Mouse (Mus musculus) mature B cell (primary cell): ENCODE results near the gene Selenom.

Experiments used
- in situ Hi-C: fragments of 300-500 bp; cut with MboI; formaldehyde crosslinking; loops from 2 replicates; pipeline ENCODE4 v1.14.3; 2019

Selenom gene

GRCm38 (mm10) chr11:3530731-3531130 is 16.2 kb downstream of the Selenom start:
- in situ Hi-C loops: loop anchor here (25.0 kb wide), 1 partner anchor 257 kb away; no protein-coding TSS in a partner anchor

DNA sequence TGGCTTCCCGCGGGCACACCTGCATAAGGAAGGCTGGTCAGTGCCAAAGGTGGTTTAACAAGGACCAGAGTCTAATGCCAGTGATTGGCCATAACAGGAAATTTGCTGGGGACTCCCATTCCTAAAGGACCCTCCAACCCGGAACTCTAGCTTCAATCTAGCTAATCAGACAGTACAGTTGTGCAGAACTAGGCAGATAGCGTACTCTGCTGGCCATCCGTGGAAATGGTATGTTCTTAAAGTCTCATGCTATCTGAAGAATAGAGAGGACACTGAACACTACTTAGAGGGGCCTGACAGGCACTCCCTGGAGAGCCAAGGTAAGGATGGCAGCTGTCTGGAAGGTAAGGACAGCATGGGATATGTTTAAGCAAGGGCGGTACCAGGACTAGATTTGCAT is 17.1 kb downstream of the Selenom start:
- in situ Hi-C loops: loop anchor here (25.0 kb wide), 1 partner anchor 256 kb away; no protein-coding TSS in a partner anchor

GRCm38 (mm10) chr11:3532101-3532931 is 17.8 kb downstream of the Selenom start:
- in situ Hi-C loops: loop anchor here (25.0 kb wide), 1 partner anchor 255 kb away; no protein-coding TSS in a partner anchor

- in situ Hi-C loops: loop anchor here (25.0 kb wide), 1 partner anchor 254 kb away; no protein-coding TSS in a partner anchor
Observed at GRCm38 (mm10) chr11:3533406-3533932, 19.0 kb downstream of the Selenom start.

DNA sequence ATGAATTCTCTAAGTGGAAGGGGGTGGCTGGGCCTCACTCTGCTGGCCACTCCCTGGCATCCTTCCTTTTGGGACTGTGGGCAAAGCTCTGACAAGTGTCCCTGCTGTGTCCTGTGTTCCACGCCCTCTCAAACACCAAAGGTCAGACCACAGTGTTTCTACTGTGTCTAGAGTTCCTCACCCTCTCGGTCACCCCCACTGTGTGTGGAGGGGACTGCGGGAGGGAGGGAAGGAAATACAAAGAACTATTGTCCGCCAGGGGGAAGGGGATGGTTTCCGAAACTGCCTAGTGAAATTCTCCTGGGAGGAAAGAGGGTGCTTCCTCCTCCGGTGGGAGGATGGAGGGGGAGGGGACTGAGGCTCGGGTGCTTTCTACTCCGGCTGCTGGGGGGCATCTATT is 20.5 kb downstream of the Selenom start:
- in situ Hi-C loops: loop anchor here (25.0 kb wide), 1 partner anchor 252 kb away; no protein-coding TSS in a partner anchor

DNA sequence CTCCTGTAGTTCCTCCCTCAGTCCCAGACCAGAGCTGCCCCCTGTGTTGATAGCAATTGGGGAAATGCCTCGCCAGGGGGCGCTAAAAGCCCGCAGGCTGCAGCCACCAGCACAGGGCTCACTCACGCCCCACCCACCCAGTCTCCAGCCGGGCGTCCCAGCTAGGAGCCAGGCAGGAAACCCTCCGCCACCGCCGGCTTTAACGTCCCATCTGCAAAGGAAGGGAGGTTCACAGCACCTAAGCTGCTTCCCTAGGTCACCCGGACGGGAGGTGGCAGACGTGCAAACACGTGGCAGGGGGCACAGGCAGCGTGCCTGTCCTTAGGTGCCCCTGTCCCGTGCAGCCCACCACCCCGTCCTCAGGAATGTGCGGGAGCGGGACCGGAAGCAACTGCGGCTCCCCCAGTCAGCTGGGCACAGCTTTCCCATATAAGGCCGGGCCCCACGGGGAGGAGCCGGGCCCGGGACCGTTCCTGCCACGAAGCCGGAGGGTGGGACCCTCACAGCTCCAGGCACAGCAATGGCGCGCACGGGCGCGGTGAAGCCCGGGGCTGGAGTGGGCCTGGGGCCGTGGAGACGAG is 21.0 kb downstream of the Selenom start:
- in situ Hi-C loops: loop anchor here (25.0 kb wide), 1 partner anchor 252 kb away; no protein-coding TSS in a partner anchor

DNA sequence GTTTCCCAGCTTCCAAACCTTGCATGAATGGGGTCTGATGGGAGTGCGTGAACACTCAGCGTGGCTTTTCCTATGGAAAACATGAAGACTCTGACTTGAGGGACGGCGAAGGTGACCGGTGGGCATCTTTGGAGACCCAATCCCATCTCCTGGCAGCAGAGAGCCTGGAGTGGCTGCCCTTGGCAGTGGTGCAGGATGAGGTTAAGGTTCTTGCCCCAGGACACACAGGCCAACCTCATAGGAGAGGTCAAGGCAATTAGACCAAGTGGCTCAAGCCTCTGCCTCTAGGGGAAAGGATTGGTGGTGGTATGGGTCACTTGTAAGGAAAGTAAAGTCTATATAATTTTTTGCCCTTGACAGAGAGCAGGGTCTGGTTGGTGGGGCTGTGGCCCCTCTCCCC is 21.6 kb downstream of the Selenom start:
- in situ Hi-C loops: loop anchor here (25.0 kb wide), 1 partner anchor 251 kb away; no protein-coding TSS in a partner anchor

DNA sequence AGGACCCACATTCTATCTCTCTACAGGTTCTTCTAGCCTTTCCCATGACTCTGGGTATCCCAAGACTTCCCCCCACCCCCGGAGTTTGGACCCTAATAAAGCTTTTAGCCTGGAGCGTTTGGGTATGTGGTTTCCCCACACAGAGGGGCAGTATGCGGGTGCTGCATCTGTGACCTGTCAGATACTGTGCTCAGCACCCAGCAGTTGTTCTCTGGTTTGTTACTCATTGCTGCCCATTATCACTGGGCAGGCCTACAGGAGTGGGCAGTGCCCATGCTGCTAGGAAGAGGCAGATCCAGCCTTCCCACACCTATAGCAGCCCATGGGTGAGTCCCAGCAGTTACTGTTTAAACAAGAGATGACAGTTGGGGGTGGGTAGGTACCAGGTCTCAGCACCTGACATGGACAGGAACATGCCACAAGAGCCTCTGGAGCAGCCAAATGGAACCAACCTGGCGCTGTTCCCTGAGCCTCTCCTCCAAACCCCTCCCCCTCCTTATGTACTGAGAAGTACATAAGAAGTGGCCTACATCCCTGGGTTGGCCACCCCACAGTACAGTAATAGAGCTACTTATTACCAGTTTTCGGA is 22.4 kb downstream of the Selenom start:
- in situ Hi-C loops: loop anchor here (25.0 kb wide), 1 partner anchor 250 kb away; no protein-coding TSS in a partner anchor

GRCm38 (mm10) chr11:3537711-3538110 is 23.2 kb downstream of the Selenom start:
- in situ Hi-C loops: loop anchor here (25.0 kb wide), 1 partner anchor 250 kb away; no protein-coding TSS in a partner anchor

GRCm38 (mm10) chr11:3538341-3538740 is 23.9 kb downstream of the Selenom start:
- in situ Hi-C loops: loop anchor here (25.0 kb wide), 1 partner anchor 249 kb away; no protein-coding TSS in a partner anchor

DNA sequence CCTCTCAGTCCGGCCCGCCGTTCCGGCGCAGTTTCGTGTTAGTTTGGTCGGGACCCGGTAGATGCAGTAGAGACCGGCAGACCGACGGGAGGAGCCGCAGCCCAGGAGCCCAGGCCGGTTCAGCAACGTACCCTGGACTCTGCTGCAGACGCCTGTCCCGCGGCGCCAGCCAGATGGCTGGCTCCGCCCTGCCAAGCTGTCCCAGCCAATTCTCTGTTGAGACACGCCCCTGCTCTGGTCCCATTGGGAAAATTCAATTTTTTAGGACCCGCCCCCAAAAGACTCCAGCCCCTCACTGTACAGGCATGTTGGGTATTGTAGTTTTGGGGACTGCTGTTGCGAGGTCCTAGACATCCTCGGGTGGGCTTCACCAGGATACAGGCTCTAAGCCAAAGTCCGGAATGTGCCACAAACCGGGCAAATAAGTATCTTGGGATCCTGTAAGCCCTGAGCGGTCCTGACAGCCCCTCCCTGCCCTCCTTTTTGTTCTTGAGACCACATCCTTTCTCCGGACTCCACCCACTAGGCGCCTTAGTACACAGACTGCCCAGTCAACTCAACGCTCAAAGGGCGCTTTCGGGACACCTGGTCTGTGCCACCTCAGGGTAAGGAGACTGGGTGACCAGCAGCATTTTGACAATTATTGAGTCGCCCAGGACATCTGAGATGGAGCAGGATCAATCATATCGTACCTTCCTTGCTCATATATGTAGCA is 24.8 kb downstream of the Selenom start:
- in situ Hi-C loops: loop anchor here (25.0 kb wide), 1 partner anchor 248 kb away; no protein-coding TSS in a partner anchor

GRCm38 (mm10) chr11:3539826-3540196 is 25.3 kb downstream of the Selenom start:
- in situ Hi-C loops: loop anchor here (25.0 kb wide), 1 partner anchor 247 kb away; no protein-coding TSS in a partner anchor

GRCm38 (mm10) chr11:3540451-3541085 is 26.1 kb downstream of the Selenom start, which contains the start of gene Smtn:
Gene Smtn (minus strand): TSS chr11:3540612.
- in situ Hi-C loops: loop anchor here (25.0 kb wide), 1 partner anchor 247 kb away; no protein-coding TSS in a partner anchor

DNA sequence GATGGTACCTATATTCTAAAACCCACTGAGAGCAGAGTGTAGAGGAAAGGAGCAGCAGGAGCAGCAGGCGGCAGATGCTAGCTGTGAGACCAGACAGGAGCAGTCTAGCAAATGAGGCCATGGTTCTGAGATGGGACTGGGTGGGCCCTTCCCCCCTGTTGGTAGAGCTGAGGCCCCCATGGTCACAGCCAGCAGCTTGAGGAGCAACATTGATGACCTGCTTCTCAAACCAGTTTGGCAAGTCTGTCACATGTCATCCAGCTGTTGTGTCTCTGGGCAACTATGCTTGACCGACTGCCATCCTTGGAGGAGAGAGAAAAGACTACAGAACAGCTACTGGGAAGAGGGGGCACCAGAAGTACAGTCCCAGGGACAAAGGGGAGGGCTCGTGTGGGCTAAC is 27.4 kb downstream of the Selenom start:
- in situ Hi-C loops: loop anchor here (25.0 kb wide), 1 partner anchor 245 kb away; no protein-coding TSS in a partner anchor

GRCm38 (mm10) chr11:3543001-3543400 is 28.5 kb downstream of the Selenom start:
- in situ Hi-C loops: loop anchor here (25.0 kb wide), 1 partner anchor 244 kb away; no protein-coding TSS in a partner anchor

- in situ Hi-C loops: loop anchor here (25.0 kb wide), 1 partner anchor 243 kb away; no protein-coding TSS in a partner anchor
Observed at GRCm38 (mm10) chr11:3544409-3544808, 29.9 kb downstream of the Selenom start.

GRCm38 (mm10) chr11:3545531-3546241 is 31.2 kb downstream of the Selenom start:
- in situ Hi-C loops: loop anchor here (25.0 kb wide), 1 partner anchor 242 kb away; no protein-coding TSS in a partner anchor

- in situ Hi-C loops: loop anchor here (25.0 kb wide), 1 partner anchor 241 kb away; no protein-coding TSS in a partner anchor
Observed at GRCm38 (mm10) chr11:3546242-3546562, 31.7 kb downstream of the Selenom start.

DNA sequence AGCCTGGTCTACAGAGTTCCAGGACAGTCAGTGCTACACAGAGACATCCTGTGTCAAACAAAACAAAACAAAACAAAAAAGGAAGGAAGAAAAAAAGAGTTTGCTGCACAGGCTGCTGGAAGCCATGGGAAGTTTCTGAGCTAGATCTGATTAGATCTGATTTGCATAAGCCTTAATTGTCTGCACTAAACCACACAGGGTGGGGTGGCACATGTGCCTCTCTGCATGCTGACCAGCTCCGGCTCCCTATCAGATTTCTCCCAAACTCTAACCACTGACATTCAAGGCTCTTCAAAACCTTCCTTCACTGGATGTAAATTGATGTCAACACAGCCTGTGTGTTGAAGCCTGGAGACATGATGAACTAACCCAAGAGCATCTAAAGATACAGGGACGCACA is 32.6 kb downstream of the Selenom start:
- in situ Hi-C loops: loop anchor here (25.0 kb wide), 1 partner anchor 240 kb away; no protein-coding TSS in a partner anchor
